Mouse (Mus musculus): ENCODE data around the gene Shroom3.
"Not testable (repeated sequence)": the region's sequence is repeated elsewhere in the genome, so short reads cannot be mapped to it uniquely, and the experiment has no call there.

The Shroom3 gene

GRCm38 (mm10) chr5:92893711-92894110 lies 210.5 kb downstream of the Shroom3 start:
- DNase-seq (ENCODE audit: low read depth) = no peak

- DNase-seq (ENCODE audit: low read depth) = no peak
Measured at GRCm38 (mm10) chr5:92895877-92896276, 212.6 kb downstream of the Shroom3 start.

GRCm38 (mm10) chr5:92896725-92897280 lies 213.6 kb downstream of the Shroom3 start:
- peak; percentile 70 for DNase-seq (ENCODE audit: low read depth)

- no peak for DNase-seq (ENCODE audit: low read depth)
Measured at GRCm38 (mm10) chr5:92897766-92898745, 214.8 kb downstream of the Shroom3 start.

GRCm38 (mm10) chr5:92900470-92900869 lies 217.2 kb downstream of the Shroom3 start:
- peak; percentile 16 for DNase-seq (ENCODE audit: low read depth)

GRCm38 (mm10) chr5:92901870-92902269 lies 218.6 kb downstream of the Shroom3 start:
- no peak for DNase-seq (ENCODE audit: low read depth)

GRCm38 (mm10) chr5:92905146-92905545 lies 221.9 kb downstream of the Shroom3 start:
- no peak for DNase-seq (ENCODE audit: low read depth)

GRCm38 (mm10) chr5:92905594-92906008 lies 222.4 kb downstream of the Shroom3 start:
- no peak for DNase-seq (ENCODE audit: low read depth)

GRCm38 (mm10) chr5:92908227-92908626 lies 225.0 kb downstream of the Shroom3 start:
- DNase-seq (ENCODE audit: low read depth) = no peak

- no peak for DNase-seq (ENCODE audit: low read depth)
Measured at GRCm38 (mm10) chr5:92910838-92911237, 227.6 kb downstream of the Shroom3 start.

GRCm38 (mm10) chr5:92915421-92915820 lies 232.2 kb downstream of the Shroom3 start:
- DNase-seq (ENCODE audit: low read depth) = no peak

- DNase-seq (ENCODE audit: low read depth) = no peak
Measured at GRCm38 (mm10) chr5:92917755-92918154, 234.5 kb downstream of the Shroom3 start.

- no peak for DNase-seq (ENCODE audit: low read depth)
Measured at GRCm38 (mm10) chr5:92918170-92918569, 234.9 kb downstream of the Shroom3 start.

GRCm38 (mm10) chr5:92918866-92919265 lies 235.6 kb downstream of the Shroom3 start:
- DNase-seq (ENCODE audit: low read depth) = no peak

GRCm38 (mm10) chr5:92919390-92919789 lies 236.2 kb downstream of the Shroom3 start:
- DNase-seq (ENCODE audit: low read depth) = no peak

- DNase-seq (ENCODE audit: low read depth) = no peak
Measured at GRCm38 (mm10) chr5:92920984-92921383, 237.7 kb downstream of the Shroom3 start.

GRCm38 (mm10) chr5:92921728-92922127 lies 238.5 kb downstream of the Shroom3 start:
- peak; percentile 4 for DNase-seq (ENCODE audit: low read depth)

- DNase-seq (ENCODE audit: low read depth) = not testable (repeated sequence)
Measured at GRCm38 (mm10) chr5:92922981-92923380, 239.7 kb downstream of the Shroom3 start.

GRCm38 (mm10) chr5:92924851-92925477 lies 241.7 kb downstream of the Shroom3 start:
- DNase-seq (ENCODE audit: low read depth) = no peak

GRCm38 (mm10) chr5:92927667-92928066 lies 244.4 kb downstream of the Shroom3 start:
- no peak for DNase-seq (ENCODE audit: low read depth)

- DNase-seq (ENCODE audit: low read depth) = no peak
Measured at GRCm38 (mm10) chr5:92930557-92930956, 247.3 kb downstream of the Shroom3 start.

- DNase-seq (ENCODE audit: low read depth) = no peak
Measured at GRCm38 (mm10) chr5:92931298-92931697, 248.1 kb downstream of the Shroom3 start.

GRCm38 (mm10) chr5:92933010-92933409 lies 249.8 kb downstream of the Shroom3 start:
- no peak for DNase-seq (ENCODE audit: low read depth)

Measured in 416B (cell line).